Mouse (Mus musculus) stomach, postnatal 0 days (tissue): ENCODE measurements around the gene Polrmt.

Experiments used
- CTCF ChIP-seq: IDR thresholded peaks from 2 replicates; pipeline ENCODE4 v1.5.1; 2016; ENCODE audit warnings: antibody characterized with exemption, low read depth, mild to moderate bottlenecking, moderate library complexity
- EP300 ChIP-seq: optimal IDR thresholded peaks from 2 replicates; pipeline ENCODE3; 2016; ENCODE audit warnings: antibody characterized with exemption

DNA sequence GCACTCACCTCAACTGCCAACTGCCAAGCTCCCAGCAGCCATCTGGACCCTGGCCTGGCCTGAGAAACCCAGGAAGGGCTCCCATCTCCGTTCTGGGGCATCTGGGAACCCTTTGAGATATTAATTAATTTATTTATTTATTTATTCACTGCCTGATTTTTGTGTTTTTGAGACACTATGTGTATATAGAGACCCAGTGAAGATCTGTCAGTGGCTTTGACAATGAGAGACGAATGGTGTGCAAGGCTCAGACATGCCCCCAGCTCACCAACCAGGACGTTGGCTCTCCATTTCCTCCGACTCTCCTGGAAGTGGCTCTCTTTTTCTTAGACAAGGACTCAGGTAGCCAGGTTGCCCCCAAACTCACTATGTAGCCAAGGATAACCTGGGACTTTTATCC, 44.5 kb upstream of the Polrmt start, which contains the start of gene Prss57:
- TF ChIP-seq CTCF: no peak
- no peak for TF ChIP-seq EP300
